Mouse (Mus musculus) cerebellum, adult 2 months (tissue): ENCODE results near the gene Cops4.

Experiments used
- CTCF ChIP-seq: fragments of 200-500 bp; IDR thresholded peaks from 2 replicates; pipeline ENCODE4 v1.5.1; 2011; ENCODE audit warnings: low read depth, mild to moderate bottlenecking, control low read depth, low read length, moderate library complexity, borderline replicate concordance; ENCODE audit not compliant: insufficient read depth
- POLR2A ChIP-seq: fragments of 200-500 bp; IDR thresholded peaks from 2 replicates; pipeline ENCODE4 v1.6.1; 2011; ENCODE audit warnings: low read length, control low read depth, borderline replicate concordance; ENCODE audit not compliant: insufficient read depth

DNA sequence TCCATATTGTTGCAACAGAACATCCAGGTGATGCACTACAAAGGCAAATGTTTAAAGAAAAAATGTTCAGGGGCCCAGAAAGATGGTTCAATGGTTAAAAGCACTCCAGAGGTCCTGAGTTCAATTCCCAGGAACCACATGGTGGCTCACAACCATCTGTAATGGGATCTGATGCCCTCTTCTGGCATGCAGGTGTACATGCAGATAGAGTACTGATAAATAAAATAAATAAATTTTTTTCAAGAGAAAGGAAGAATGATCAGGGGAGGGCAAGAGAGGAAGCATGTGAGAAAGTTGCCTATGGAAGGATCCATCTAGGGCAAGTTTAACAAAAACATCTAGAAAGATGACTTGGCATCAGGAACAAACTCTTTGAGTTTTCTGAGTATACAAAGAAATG is 5.5 kb upstream of the Cops4 start:
- TF ChIP-seq POLR2A (no peak), CTCF (no peak)
